Mouse (Mus musculus) testis, adult 2 months (tissue): ENCODE data around the gene Dcun1d3.

Experiments
- CTCF ChIP-seq: fragments of 200-500 bp; IDR thresholded peaks from 2 replicates; pipeline ENCODE4 v1.5.1; 2012; ENCODE audit warnings: low read depth, mild to moderate bottlenecking, inconsistent platforms, low read length, moderate library complexity; ENCODE audit not compliant: control insufficient read depth, insufficient read depth, insufficient replicate concordance
- POLR2A ChIP-seq: fragments of 200-500 bp; IDR thresholded peaks from 2 replicates; pipeline ENCODE4 v1.6.1; 2012; ENCODE audit warnings: low read depth, mild to moderate bottlenecking, inconsistent platforms, low read length, moderate library complexity; ENCODE audit not compliant: control insufficient read depth

DNA sequence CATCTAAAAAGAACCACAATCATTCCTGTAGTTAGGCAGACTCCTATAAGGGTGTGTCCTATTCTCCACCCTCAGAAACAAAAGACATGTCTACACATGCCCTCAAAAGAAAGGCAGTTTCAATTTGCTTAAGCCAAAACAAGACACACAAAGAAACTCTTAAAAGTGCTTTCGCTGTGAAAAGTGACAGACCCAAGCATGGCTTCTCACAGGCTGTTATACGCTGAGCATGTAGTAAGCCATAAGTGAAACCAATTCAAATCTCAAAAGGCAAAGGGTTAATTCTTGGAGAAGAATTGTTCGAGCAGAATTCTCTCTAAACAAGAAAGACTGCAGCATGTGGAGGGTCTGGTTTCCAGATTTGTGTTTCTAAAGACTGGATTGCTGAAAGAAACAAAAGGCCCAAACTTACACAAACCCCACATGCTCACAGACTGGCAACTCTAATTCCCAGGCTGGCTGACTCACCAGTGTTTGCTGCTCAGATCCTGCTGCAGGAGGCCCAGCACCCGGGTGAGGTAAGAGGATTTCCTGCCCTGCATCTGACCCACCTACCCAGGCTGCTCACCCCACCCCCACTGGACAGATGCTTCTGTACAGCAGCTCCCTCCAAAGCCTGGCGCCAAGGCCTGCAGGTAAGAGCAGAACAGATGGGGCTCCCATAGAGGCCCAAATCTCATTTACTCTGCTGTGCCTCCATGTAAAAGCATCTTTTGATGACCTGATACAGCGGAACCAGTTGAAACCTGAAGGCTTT lies 34.6 kb downstream of the Dcun1d3 start:
- no peak for TF ChIP-seq CTCF
- TF ChIP-seq POLR2A = no peak
